Mouse (Mus musculus) CH12.LX (cell line): ENCODE results near the gene Prkcb. TPM values are rescaled to one million over a fixed set of nuclear protein-coding genes. Genes with fewer than 3 reads are reported as not detected.

ENCODE experiments used
- DNase-seq: peaks from one replicate; pipeline ENCODE4 v3.0.0-alpha.2; 2013; ENCODE audit errors: extremely low read depth
- H3K27ac ChIP-seq: 2 replicates; pipeline ENCODE4 v1.5.1; 2012; ENCODE audit warnings: low read depth, mild to moderate bottlenecking, control low read depth, moderate library complexity; ENCODE audit not compliant: insufficient read depth
- H3K27me3 ChIP-seq: replicated peaks from 2 replicates; pipeline ENCODE3; 2012; ENCODE audit warnings: inconsistent platforms
- H3K36me3 ChIP-seq, 2 experiments: replicated peaks in 1 of 2; 2 replicates each; pipeline versions ENCODE3 to v1.6.1; 2012; ENCODE audit warnings: inconsistent platforms in 1 of 2, low read length in 1 of 2, mild to moderate bottlenecking in 1 of 2, mixed read lengths in 1 of 2, moderate library complexity in 1 of 2; ENCODE audit not compliant: control insufficient read depth in 1 of 2, insufficient read depth in 1 of 2
- H3K4me1 ChIP-seq, 2 experiments: 2 replicates each; pipeline ENCODE4 v1.6.1; 2012; ENCODE audit warnings: inconsistent platforms in 1 of 2, moderate library complexity in 1 of 2; ENCODE audit not compliant: insufficient read depth in 2 of 2, control insufficient read depth in 1 of 2
- H3K4me2 ChIP-seq: 2 replicates; pipeline ENCODE4 v1.6.1; 2012; ENCODE audit warnings: low read depth, mild to moderate bottlenecking, control low read depth; ENCODE audit not compliant: poor library complexity, insufficient read depth, severe bottlenecking
- H3K4me3 ChIP-seq, 3 experiments: fragments of 150-350 bp in 1 of 3; sonication (generic) in 1 of 3; replicated peaks in 1 of 3; 2 replicates each; pipeline versions ENCODE3 to v1.5.1; 2011 to 2012; ENCODE audit warnings: low read depth in 2 of 3, low read length in 2 of 3, mild to moderate bottlenecking in 2 of 3, moderate library complexity in 2 of 3, control low read depth in 1 of 3, improper control_type of control experiment in 1 of 3, inconsistent platforms in 1 of 3, mixed read lengths in 1 of 3; ENCODE audit not compliant: poor library complexity in 1 of 3
- H3K79me2 ChIP-seq: replicated peaks from 2 replicates; pipeline ENCODE4 v1.6.1; 2012; ENCODE audit warnings: mild to moderate bottlenecking, moderate library complexity; ENCODE audit not compliant: control insufficient read depth, poor library complexity, insufficient read depth, severe bottlenecking; ENCODE audit errors: extremely low read depth
- H3K9ac ChIP-seq: 2 replicates; pipeline ENCODE4 v1.6.1; 2012; ENCODE audit warnings: low read depth, mild to moderate bottlenecking, control low read depth, moderate library complexity; ENCODE audit not compliant: insufficient read depth
- H3K9me3 ChIP-seq: replicated peaks from 2 replicates; pipeline ENCODE3; 2012; ENCODE audit warnings: low read length, inconsistent platforms, mixed read lengths
- CHD1 ChIP-seq: IDR thresholded peaks from 2 replicates; pipeline ENCODE4 v1.6.1; 2012; ENCODE audit warnings: low read depth, low read length, improper control_type of control experiment, inconsistent platforms
- CHD2 ChIP-seq: IDR thresholded peaks from 2 replicates; pipeline ENCODE4 v1.6.1; 2011; ENCODE audit warnings: low read length, improper control_type of control experiment
- E2F4 ChIP-seq: IDR thresholded peaks from 2 replicates; pipeline ENCODE4 v1.6.1; 2011; ENCODE audit warnings: low read depth, low read length, improper control_type of control experiment; ENCODE audit not compliant: insufficient replicate concordance
- EP300 ChIP-seq: IDR thresholded peaks from 2 replicates; pipeline ENCODE4 v1.6.1; 2011; ENCODE audit warnings: low read length, improper control_type of control experiment
- ETS1 ChIP-seq: conservative IDR thresholded peaks from 2 replicates; pipeline ENCODE4 v1.6.1; 2012; ENCODE audit warnings: low read depth, mild to moderate bottlenecking, inconsistent platforms, low read length, improper control_type of control experiment, moderate library complexity
- GABPA ChIP-seq: IDR thresholded peaks from 2 replicates; pipeline ENCODE4 v1.6.1; 2012; ENCODE audit warnings: low read depth, low read length, improper control_type of control experiment, inconsistent platforms; ENCODE audit not compliant: insufficient replicate concordance
- HCFC1 ChIP-seq: IDR thresholded peaks from 2 replicates; pipeline ENCODE4 v1.6.1; 2012; ENCODE audit warnings: low read depth, mild to moderate bottlenecking, inconsistent platforms, low read length, improper control_type of control experiment
- IRF4 ChIP-seq: IDR thresholded peaks from 2 replicates; pipeline ENCODE4 v1.6.1; 2014; ENCODE audit warnings: low read depth, mild to moderate bottlenecking, inconsistent platforms, low read length, improper control_type of control experiment
- JUN ChIP-seq: IDR thresholded peaks from 2 replicates; pipeline ENCODE4 v1.6.1; 2011; ENCODE audit warnings: low read depth, mild to moderate bottlenecking, low read length, improper control_type of control experiment, moderate library complexity; ENCODE audit not compliant: insufficient read depth
- JUND ChIP-seq: conservative IDR thresholded peaks from 2 replicates; pipeline ENCODE4 v1.6.1; 2011; ENCODE audit warnings: low read depth, low read length, improper control_type of control experiment
- KAT2A ChIP-seq: IDR thresholded peaks from 2 replicates; pipeline ENCODE4 v1.6.1; 2012; ENCODE audit warnings: low read length, improper control_type of control experiment, inconsistent platforms; ENCODE audit not compliant: insufficient replicate concordance
- MAZ ChIP-seq: IDR thresholded peaks from 2 replicates; pipeline ENCODE4 v1.6.1; 2012; ENCODE audit warnings: low read depth, mild to moderate bottlenecking, inconsistent platforms, low read length, improper control_type of control experiment, moderate library complexity
- MEF2A ChIP-seq: IDR thresholded peaks from 2 replicates; pipeline ENCODE4 v1.6.1; 2014; ENCODE audit warnings: low read depth, mild to moderate bottlenecking, inconsistent platforms, low read length, improper control_type of control experiment, borderline replicate concordance
- MYC ChIP-seq: IDR thresholded peaks from 2 replicates; pipeline ENCODE4 v1.6.1; 2011; ENCODE audit warnings: low read depth, mild to moderate bottlenecking, improper control_type of control experiment, low read length
- NELFE ChIP-seq: IDR thresholded peaks from 2 replicates; pipeline ENCODE4 v1.6.1; 2011; ENCODE audit warnings: low read depth, low read length, improper control_type of control experiment
- NRF1 ChIP-seq: IDR thresholded peaks from 2 replicates; pipeline ENCODE4 v1.6.1; 2014; ENCODE audit warnings: low read depth, mild to moderate bottlenecking, inconsistent platforms, low read length, improper control_type of control experiment, moderate library complexity
- PAX5 ChIP-seq: IDR thresholded peaks from 2 replicates; pipeline ENCODE4 v1.6.1; 2012; ENCODE audit warnings: low read length, inconsistent platforms, mixed read lengths
- POLR2A ChIP-seq: IDR thresholded peaks from 2 replicates; pipeline ENCODE4 v1.6.1; 2011; ENCODE audit warnings: low read depth, mild to moderate bottlenecking, improper control_type of control experiment, low read length
- RCOR1 ChIP-seq: conservative IDR thresholded peaks from 2 replicates; pipeline ENCODE4 v1.6.1; 2012; ENCODE audit warnings: low read depth, mild to moderate bottlenecking, inconsistent platforms, low read length, improper control_type of control experiment
- SIN3A ChIP-seq: IDR thresholded peaks from 2 replicates; pipeline ENCODE4 v1.6.1; 2012; ENCODE audit warnings: low read length, improper control_type of control experiment, inconsistent platforms
- SMC3 ChIP-seq: IDR thresholded peaks from 2 replicates; pipeline ENCODE4 v1.6.1; 2011; ENCODE audit warnings: low read depth, low read length, improper control_type of control experiment
- TCF12 ChIP-seq: IDR thresholded peaks from 2 replicates; pipeline ENCODE4 v1.6.1; 2014; ENCODE audit warnings: low read depth, mild to moderate bottlenecking, inconsistent platforms, low read length, improper control_type of control experiment
- USF1 ChIP-seq: IDR thresholded peaks from 2 replicates; pipeline ENCODE4 v1.6.1; 2014; ENCODE audit warnings: low read depth, mild to moderate bottlenecking, inconsistent platforms, low read length, improper control_type of control experiment
- USF2 ChIP-seq: conservative IDR thresholded peaks from 2 replicates; pipeline ENCODE4 v1.6.1; 2011; ENCODE audit warnings: low read depth, low read length, improper control_type of control experiment
- ZC3H11A ChIP-seq: IDR thresholded peaks from 2 replicates; pipeline ENCODE4 v1.6.1; 2012; ENCODE audit warnings: low read depth, mild to moderate bottlenecking, inconsistent platforms, low read length, improper control_type of control experiment
- ZKSCAN1 ChIP-seq: IDR thresholded peaks from 2 replicates; pipeline ENCODE4 v1.6.1; 2012; ENCODE audit warnings: low read depth, inconsistent platforms, low read length, improper control_type of control experiment, borderline replicate concordance
- ZNF384 ChIP-seq: IDR thresholded peaks from 2 replicates; pipeline ENCODE4 v1.6.1; 2012; ENCODE audit warnings: low read depth, low read length, improper control_type of control experiment, inconsistent platforms
- dilution Hi-C: fragments of 300-500 bp; cut with MboI; formaldehyde crosslinking; loops from 2 replicates; pipeline ENCODE4 v1.14.3; 2020; ENCODE audit warnings: low sequenced_read_pairs; ENCODE audit not compliant: extremely low pct_unique_long_range_greater_than_20kb, extremely low pct_ligation_motif_present
- in situ Hi-C: fragments of 300-500 bp; cut with MboI; formaldehyde crosslinking; loops from 3 replicates; pipeline ENCODE4 v1.14.3; 2019; ENCODE audit warnings: low sequenced_read_pairs, low pct_ligation_motif_present, low pct_unique_long_range_greater_than_20kb, mixed read lengths
- polyA plus RNA-seq: library from polyadenylated mRNA; unstranded; fragments of >175 nt; gene quantifications from 2 replicates; pipeline ENCODE4 v1.2.1, GENCODE M21; 2012; ENCODE audit warnings: low read depth; ENCODE audit not compliant: insufficient read length
- total RNA-seq, 2 experiments: library from RNA; depleted of rRNA; stranded (reverse); fragments of 300-350 nt in 1 of 2; fragments of >200 nt in 1 of 2; gene quantifications; 2 replicates each; pipeline ENCODE4 v1.2.3; 2012 to 2014

The Prkcb gene
- total and polyA plus RNA-seq, 3 experiments: 323 to 463 (median 337) TPM

- Histone ChIP-seq H3K4me3 (no peak overlapping the region), H3K27me3 (no peaks in the 10 kb centered on the region), H3K9me3 (no peaks in the 10 kb centered on the region), H3K36me3 (peaks cover 70 to 95% of the 10 kb centered on the region in 2 experiments), H3K4me2 (no peak overlapping the region), H3K79me2 (no peaks in the 10 kb centered on the region), H3K4me1 (no peaks in the 10 kb centered on the region), H3K9ac (no peak overlapping the region), H3K27ac (no peak overlapping the region)
- TF ChIP-seq JUND (no peak), CHD2 (no peak), POLR2A (no peak), ETS1 (no peak), JUN (no peak), SMC3 (no peak), MYC (no peak), ZKSCAN1 (no peak), SIN3A (no peak), EP300 (no peak), ZC3H11A (no peak), PAX5 (no peak), RCOR1 (no peak), NRF1 (no peak), NELFE (no peak)
- DNase-seq: no peak
- in situ Hi-C loops: no loop called here
- dilution Hi-C loops: no loop called here
Observed at GRCm38 (mm10) chr7:122558912-122559311, 270.4 kb downstream of the Prkcb start.

- H3K9ac ChIP-seq: no peak overlapping the region
- DNase-seq: no peak
- in situ Hi-C loops (no loop called here), dilution Hi-C loops (no loop called here)
- H3K27ac ChIP-seq: no peak overlapping the region
- H3K9me3 ChIP-seq: no peaks in the 10 kb centered on the region
- TF ChIP-seq MEF2A: no peak
- no peak for TF ChIP-seq JUND
- no peak for TF ChIP-seq ZNF384
- TF ChIP-seq GABPA: no peak
- TF ChIP-seq SIN3A: no peak
- no peak for TF ChIP-seq USF2
- TF ChIP-seq KAT2A: no peak
- no peak for TF ChIP-seq IRF4
- TF ChIP-seq USF1: no peak
- TF ChIP-seq CHD1: no peak
- no peak for TF ChIP-seq NELFE
- no peak for TF ChIP-seq MYC
- no peak for TF ChIP-seq E2F4
- TF ChIP-seq CHD2: no peak
- no peak for TF ChIP-seq TCF12
- TF ChIP-seq MAZ: no peak
- no peak for TF ChIP-seq ETS1
- no peak for TF ChIP-seq ZKSCAN1
- TF ChIP-seq HCFC1: no peak
- TF ChIP-seq NRF1: no peak
- no peak overlapping the region for H3K4me2 ChIP-seq
- H3K79me2 ChIP-seq: no peaks in the 10 kb centered on the region
- no peak overlapping the region for H3K4me3 ChIP-seq
- no peaks in the 10 kb centered on the region for H3K27me3 ChIP-seq
- H3K4me1 ChIP-seq: no peaks in the 10 kb centered on the region
- H3K36me3 ChIP-seq: peaks cover 82 to 96% of the 10 kb centered on the region in 2 experiments
Observed at GRCm38 (mm10) chr7:122562586-122562985, 274.0 kb downstream of the Prkcb start.
